Mouse (Mus musculus) embryo, embryonic 9.5 days (tissue): ENCODE measurements around the gene Thsd7a.

Experiments
- DNase-seq: peaks from one replicate; pipeline ENCODE4 v3.0.0-alpha.2; 2017; ENCODE audit errors: extremely low spot score

Gene Thsd7a

GRCm38 (mm10) chr6:12506877-12507276, 242.3 kb downstream of the Thsd7a start:
- DNase-seq: no peak

- no peak for DNase-seq
Measured at GRCm38 (mm10) chr6:12503867-12504266, 245.3 kb downstream of the Thsd7a start.

GRCm38 (mm10) chr6:12500888-12501287, 248.3 kb downstream of the Thsd7a start:
- DNase-seq: no peak

- no peak for DNase-seq
Measured at GRCm38 (mm10) chr6:12499866-12500265, 249.3 kb downstream of the Thsd7a start.

GRCm38 (mm10) chr6:12493571-12493970, 255.6 kb downstream of the Thsd7a start:
- DNase-seq: no peak

GRCm38 (mm10) chr6:12488882-12489281, 260.3 kb downstream of the Thsd7a start:
- no peak for DNase-seq

- no peak for DNase-seq
Measured at GRCm38 (mm10) chr6:12481527-12482163, 267.6 kb downstream of the Thsd7a start.

GRCm38 (mm10) chr6:12478359-12478758, 270.9 kb downstream of the Thsd7a start:
- DNase-seq: no peak

GRCm38 (mm10) chr6:12470935-12471334, 278.3 kb downstream of the Thsd7a start:
- DNase-seq: no peak

- DNase-seq: no peak
Measured at GRCm38 (mm10) chr6:12467339-12468124, 281.7 kb downstream of the Thsd7a start.

- DNase-seq: no peak
Measured at GRCm38 (mm10) chr6:12458841-12459240, 290.4 kb downstream of the Thsd7a start.

GRCm38 (mm10) chr6:12457451-12457850, 291.8 kb downstream of the Thsd7a start:
- no peak for DNase-seq

GRCm38 (mm10) chr6:12454876-12455485, 294.2 kb downstream of the Thsd7a start:
- DNase-seq: no peak

- DNase-seq: no peak
Measured at GRCm38 (mm10) chr6:12454132-12454531, 295.1 kb downstream of the Thsd7a start.

- DNase-seq: no peak
Measured at GRCm38 (mm10) chr6:12448851-12449250, 300.4 kb downstream of the Thsd7a start.

- no peak for DNase-seq
Measured at GRCm38 (mm10) chr6:12445486-12445885, 303.7 kb downstream of the Thsd7a start.

GRCm38 (mm10) chr6:12439561-12439960, 309.6 kb downstream of the Thsd7a start:
- DNase-seq: no peak

- DNase-seq: no peak
Measured at GRCm38 (mm10) chr6:12419070-12419469, 330.1 kb downstream of the Thsd7a start.

- DNase-seq: no peak
Measured at GRCm38 (mm10) chr6:12416976-12417375, 332.2 kb downstream of the Thsd7a start.

- DNase-seq: no peak
Measured at GRCm38 (mm10) chr6:12404441-12404840, 344.8 kb downstream of the Thsd7a start.

- no peak for DNase-seq
Measured at GRCm38 (mm10) chr6:12402996-12403395, 346.2 kb downstream of the Thsd7a start.

- no peak for DNase-seq
Measured at GRCm38 (mm10) chr6:12397776-12398522, 351.3 kb downstream of the Thsd7a start.
